Mouse (Mus musculus): ENCODE data around the gene Coro1a. TPM values are rescaled to one million over a fixed set of nuclear protein-coding genes. Genes with fewer than 3 reads are reported as not detected.

Gene Coro1a
- polyA plus RNA-seq, 1 experiment from 2014 or later, result 131 TPM

DNA sequence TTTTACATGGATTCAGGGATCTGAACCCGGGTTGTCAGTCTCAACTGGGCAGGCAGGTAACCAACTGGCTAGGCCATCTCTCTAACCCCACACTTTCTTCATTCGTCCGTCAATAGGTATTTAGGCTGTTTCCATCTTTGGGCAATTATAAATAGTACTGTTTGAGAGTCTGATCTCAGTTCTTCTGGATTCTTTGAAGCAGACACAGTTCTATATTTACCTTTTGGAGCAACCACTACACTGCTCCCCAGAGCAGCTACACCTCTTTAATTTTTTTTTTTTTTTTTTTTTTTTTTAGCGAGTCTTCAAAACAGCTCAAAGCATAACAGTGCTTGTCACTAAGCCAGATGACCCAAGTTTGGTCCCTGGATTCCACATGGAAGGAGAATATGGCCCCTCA, 8.1 kb upstream of the Coro1a start:
- Histone ChIP-seq H3K4me1 (ENCODE audit: control insufficient read depth, insufficient read depth, low read length) (no peaks in the 10 kb centered on the region), H3K9ac (ENCODE audit: low read length) (no peak overlapping the region), H3K27ac (ENCODE audit: low read length) (no peak overlapping the region), H3K4me2 (ENCODE audit: low read depth, low read length) (no peak overlapping the region), H3K36me3 (ENCODE audit: control insufficient read depth, insufficient read depth) (no peaks in the 10 kb centered on the region), H3K4me3 (ENCODE audit: low read length) (no peak overlapping the region), H3K27me3 (ENCODE audit: control insufficient read depth, insufficient read depth, low read length) (no peaks in the 10 kb centered on the region), H3K9me3 (replicated peaks; ENCODE audit: control insufficient read depth, low read length) (0 out of 2 replicates have a peak, but pooled peaks cover 2% of the 10 kb centered on the region)
- WGBS, result 71% methylated on average over 4 of the region's 4 CpGs
- ATAC-seq (replicated peaks; ENCODE audit: extremely low read depth, insufficient read depth, low FRiP score), result no peak

DNA sequence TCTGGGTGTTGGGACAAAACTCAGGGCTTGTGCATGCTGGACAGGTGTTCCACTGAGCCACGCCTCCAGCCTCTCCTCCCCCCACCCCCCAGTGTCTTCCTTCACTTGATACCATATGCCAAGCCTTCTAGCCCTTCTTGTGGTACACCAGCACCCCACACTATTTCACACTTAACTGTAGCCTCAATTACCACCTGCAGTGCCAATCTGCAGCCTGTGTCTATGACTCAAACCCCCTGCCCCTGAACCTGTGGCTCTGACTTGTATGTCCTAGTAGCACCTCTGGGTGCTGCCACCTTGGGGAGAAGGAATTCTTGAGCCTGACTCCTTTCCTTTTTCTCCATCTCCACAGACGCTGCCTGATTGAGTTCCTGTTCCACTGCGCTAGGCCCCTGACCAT, 4.3 kb upstream of the Coro1a start:
- no peak overlapping the region for H3K27ac ChIP-seq (ENCODE audit: low read length)
- H3K9ac ChIP-seq (ENCODE audit: low read length), result no peak overlapping the region
- H3K4me3 ChIP-seq (ENCODE audit: low read length), result no peak overlapping the region
- 65% methylated on average over 3 of the region's 3 CpGs for WGBS
- no peak overlapping the region for H3K4me2 ChIP-seq (ENCODE audit: low read depth, low read length)
- peak; percentile 28; the same call in 1 of the 2 replicates for ATAC-seq (replicated peaks; ENCODE audit: extremely low read depth, insufficient read depth, low FRiP score)
- H3K9me3 ChIP-seq (replicated peaks; ENCODE audit: control insufficient read depth, low read length), result peaks cover 6% of the 10 kb centered on the region; the same call in 1 of the 2 replicates
- no peaks in the 10 kb centered on the region for H3K36me3 ChIP-seq (ENCODE audit: control insufficient read depth, insufficient read depth)
- no peaks in the 10 kb centered on the region for H3K4me1 ChIP-seq (ENCODE audit: control insufficient read depth, insufficient read depth, low read length)
- H3K27me3 ChIP-seq (ENCODE audit: control insufficient read depth, insufficient read depth, low read length), result no peaks in the 10 kb centered on the region

DNA sequence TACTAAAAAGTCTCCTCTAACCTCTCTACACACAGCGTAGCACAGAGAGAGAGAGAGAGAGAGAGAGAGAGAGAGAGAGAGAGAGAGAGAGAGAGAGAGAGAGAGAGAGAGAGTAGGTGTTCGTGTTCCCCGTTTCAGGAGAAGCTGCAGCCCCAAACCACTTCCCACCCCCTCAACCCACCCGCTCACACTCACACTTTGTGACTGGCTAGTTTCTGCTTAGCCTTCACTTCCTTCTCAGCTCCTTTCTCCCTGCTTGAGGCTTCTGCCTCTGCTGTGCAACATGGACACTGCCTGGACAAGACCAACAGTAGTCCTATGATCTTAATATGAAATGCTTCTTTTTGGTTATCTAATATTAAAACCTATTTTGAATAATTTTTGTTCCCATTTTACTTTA, 2.7 kb upstream of the Coro1a start:
- WGBS, result 65% methylated on average over 4 of the region's 4 CpGs
- H3K9ac ChIP-seq (ENCODE audit: low read length), result no peak overlapping the region
- peaks cover 6% of the 10 kb centered on the region; the same call in 1 of the 2 replicates for H3K9me3 ChIP-seq (replicated peaks; ENCODE audit: control insufficient read depth, low read length)
- ATAC-seq (replicated peaks; ENCODE audit: extremely low read depth, insufficient read depth, low FRiP score), result no peak
- H3K4me1 ChIP-seq (ENCODE audit: control insufficient read depth, insufficient read depth, low read length), result no peaks in the 10 kb centered on the region
- H3K4me2 ChIP-seq (ENCODE audit: low read depth, low read length), result no peak overlapping the region
- no peaks in the 10 kb centered on the region for H3K36me3 ChIP-seq (ENCODE audit: control insufficient read depth, insufficient read depth)
- no peak overlapping the region for H3K4me3 ChIP-seq (ENCODE audit: low read length)
- 0 out of 2 replicates have a peak, but pooled peaks cover 3% of the 10 kb centered on the region for H3K27me3 ChIP-seq (ENCODE audit: control insufficient read depth, insufficient read depth, low read length)
- H3K27ac ChIP-seq (ENCODE audit: low read length), result no peak overlapping the region

DNA sequence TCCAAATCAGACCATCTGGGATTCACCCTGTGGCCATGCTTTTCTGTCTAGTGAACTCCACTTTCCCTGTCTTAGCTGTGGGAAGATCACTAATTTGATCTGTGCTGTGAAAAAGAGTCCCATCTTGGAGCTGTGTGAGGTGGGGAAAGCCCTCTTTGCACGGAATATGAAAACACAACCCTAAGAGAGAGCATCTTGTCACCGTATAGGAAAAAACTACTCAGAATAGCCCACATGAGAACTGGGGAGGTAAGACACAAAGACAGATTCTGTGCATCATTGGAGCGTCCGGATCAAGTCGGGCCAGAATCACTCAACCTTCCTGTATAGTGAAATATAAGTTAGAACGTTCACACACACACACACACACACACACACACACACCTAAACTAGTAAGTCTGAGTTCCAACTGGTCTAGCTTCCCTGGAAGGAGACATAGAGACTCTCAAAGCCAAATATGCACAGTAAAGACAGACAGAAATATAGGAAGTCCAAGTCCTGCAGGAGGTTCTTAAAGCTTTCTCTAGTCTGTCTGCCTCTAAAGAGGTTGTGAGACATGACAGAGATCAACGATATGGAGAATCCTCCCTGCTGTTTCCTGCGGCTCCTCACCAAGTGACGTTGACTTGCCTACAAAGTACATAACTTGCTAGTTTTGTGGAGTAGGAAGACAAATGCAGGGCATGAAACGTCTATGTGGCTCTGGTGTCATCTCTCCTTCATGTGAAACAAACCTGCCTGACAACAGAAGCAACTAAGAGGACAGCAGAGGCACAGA, 777 bp upstream of the Coro1a start:
- H3K4me2 ChIP-seq (ENCODE audit: low read depth, low read length), result no peak overlapping the region
- ATAC-seq (replicated peaks; ENCODE audit: extremely low read depth, insufficient read depth, low FRiP score), result no peak
- H3K4me3 ChIP-seq (ENCODE audit: low read length), result no peak overlapping the region
- no peak overlapping the region for H3K27ac ChIP-seq (ENCODE audit: low read length)
- peaks cover 6% of the 10 kb centered on the region; the same call in 1 of the 2 replicates for H3K9me3 ChIP-seq (replicated peaks; ENCODE audit: control insufficient read depth, low read length)
- H3K36me3 ChIP-seq (ENCODE audit: control insufficient read depth, insufficient read depth), result no peaks in the 10 kb centered on the region
- 78% methylated on average over 10 of the region's 10 CpGs for WGBS
- no peak overlapping the region for H3K9ac ChIP-seq (ENCODE audit: low read length)
- H3K27me3 ChIP-seq (ENCODE audit: control insufficient read depth, insufficient read depth, low read length), result peaks cover 18% of the 10 kb centered on the region
- H3K4me1 ChIP-seq (ENCODE audit: control insufficient read depth, insufficient read depth, low read length), result peaks cover 10% of the 10 kb centered on the region

DNA sequence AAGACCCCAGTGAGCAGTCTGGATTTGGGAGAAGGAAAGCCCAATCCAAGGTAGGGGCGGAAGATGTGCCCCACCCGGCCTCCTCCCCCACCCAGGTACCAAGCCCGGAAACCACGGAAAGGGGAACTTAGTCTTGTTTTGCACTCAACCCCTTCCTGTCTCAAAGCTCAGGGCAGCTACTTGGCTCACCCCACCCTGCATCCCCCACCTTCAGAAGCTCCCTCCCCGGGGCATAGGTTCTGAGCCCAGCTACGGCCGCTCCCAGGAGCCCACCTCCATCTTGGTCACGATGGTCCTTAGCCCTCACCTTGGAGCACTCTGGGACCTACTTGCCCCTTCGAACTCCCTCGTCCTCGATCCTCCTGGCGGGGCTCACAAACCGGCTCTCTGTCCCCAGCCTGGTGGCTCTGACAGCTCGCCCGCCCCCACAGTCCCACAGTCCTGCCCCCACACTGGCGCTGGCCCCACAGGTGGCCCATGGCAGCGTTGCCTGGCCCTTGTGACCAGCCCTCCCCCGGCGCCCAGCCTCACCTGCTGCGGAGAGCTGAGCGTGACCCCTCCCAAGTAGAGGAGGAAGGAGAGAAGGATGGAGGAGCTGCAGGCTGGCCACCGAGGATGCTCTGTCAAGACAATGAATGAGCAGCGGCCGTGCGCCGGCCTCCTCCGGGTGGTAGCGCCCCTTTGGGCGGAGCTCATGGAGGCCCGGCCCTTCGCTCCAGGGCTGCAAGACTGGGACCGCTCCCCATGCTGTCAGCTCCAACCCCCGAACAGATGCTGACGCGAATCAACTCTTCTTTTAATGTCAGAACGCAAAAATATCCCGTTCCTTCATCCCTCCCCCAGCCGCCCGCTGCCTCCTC, 3.2 kb downstream of the Coro1a start:
- H3K4me1 ChIP-seq (ENCODE audit: control insufficient read depth, insufficient read depth, low read length), result peaks cover 16% of the 10 kb centered on the region
- H3K4me2 ChIP-seq (ENCODE audit: low read depth, low read length), result peak overlapping the region; percentile 63
- no peaks in the 10 kb centered on the region for H3K36me3 ChIP-seq (ENCODE audit: control insufficient read depth, insufficient read depth)
- 2% methylated on average over 39 of the region's 39 CpGs for WGBS
- ATAC-seq (replicated peaks; ENCODE audit: extremely low read depth, insufficient read depth, low FRiP score), result peak; percentile 59
- H3K9ac ChIP-seq (ENCODE audit: low read length), result peak overlapping the region; percentile 58; the same call in 1 of the 2 replicates
- H3K27me3 ChIP-seq (ENCODE audit: control insufficient read depth, insufficient read depth, low read length), result peaks cover 25% of the 10 kb centered on the region
- H3K4me3 ChIP-seq (ENCODE audit: low read length), result peak overlapping the region; percentile 49
- peak overlapping the region; percentile 62 for H3K27ac ChIP-seq (ENCODE audit: low read length)
- H3K9me3 ChIP-seq (replicated peaks; ENCODE audit: control insufficient read depth, low read length), result peaks cover 6% of the 10 kb centered on the region; the same call in 1 of the 2 replicates

DNA sequence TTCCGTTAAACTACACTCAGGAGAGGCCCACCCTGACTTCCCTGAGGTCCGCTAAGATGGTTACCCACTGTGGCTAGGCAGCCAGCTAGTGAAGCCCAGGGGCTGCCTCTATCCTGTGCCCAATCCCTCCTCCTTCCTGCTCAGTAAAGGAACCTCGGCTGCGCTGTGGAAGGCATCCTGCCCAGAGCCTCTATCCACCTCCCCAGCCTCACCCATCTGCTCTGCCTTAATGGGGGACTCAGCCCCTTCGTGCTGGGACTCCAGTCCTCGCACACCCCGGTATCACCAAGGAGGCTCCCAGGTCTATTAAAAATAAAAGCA, 3.9 kb downstream of the Coro1a start:
- WGBS, result 15% methylated on average over 7 of the region's 7 CpGs
- H3K4me2 ChIP-seq (ENCODE audit: low read depth, low read length), result no peak overlapping the region
- peak overlapping the region; percentile 49 for H3K4me3 ChIP-seq (ENCODE audit: low read length)
- no peak for ATAC-seq (replicated peaks; ENCODE audit: extremely low read depth, insufficient read depth, low FRiP score)
- H3K9ac ChIP-seq (ENCODE audit: low read length), result peak overlapping the region; percentile 62
- no peaks in the 10 kb centered on the region for H3K9me3 ChIP-seq (replicated peaks; ENCODE audit: control insufficient read depth, low read length)
- peaks cover 16% of the 10 kb centered on the region for H3K4me1 ChIP-seq (ENCODE audit: control insufficient read depth, insufficient read depth, low read length)
- H3K27ac ChIP-seq (ENCODE audit: low read length), result peak overlapping the region; percentile 34; the same call in 1 of the 2 replicates
- H3K36me3 ChIP-seq (ENCODE audit: control insufficient read depth, insufficient read depth), result no peaks in the 10 kb centered on the region
- H3K27me3 ChIP-seq (ENCODE audit: control insufficient read depth, insufficient read depth, low read length), result peaks cover 25% of the 10 kb centered on the region

DNA sequence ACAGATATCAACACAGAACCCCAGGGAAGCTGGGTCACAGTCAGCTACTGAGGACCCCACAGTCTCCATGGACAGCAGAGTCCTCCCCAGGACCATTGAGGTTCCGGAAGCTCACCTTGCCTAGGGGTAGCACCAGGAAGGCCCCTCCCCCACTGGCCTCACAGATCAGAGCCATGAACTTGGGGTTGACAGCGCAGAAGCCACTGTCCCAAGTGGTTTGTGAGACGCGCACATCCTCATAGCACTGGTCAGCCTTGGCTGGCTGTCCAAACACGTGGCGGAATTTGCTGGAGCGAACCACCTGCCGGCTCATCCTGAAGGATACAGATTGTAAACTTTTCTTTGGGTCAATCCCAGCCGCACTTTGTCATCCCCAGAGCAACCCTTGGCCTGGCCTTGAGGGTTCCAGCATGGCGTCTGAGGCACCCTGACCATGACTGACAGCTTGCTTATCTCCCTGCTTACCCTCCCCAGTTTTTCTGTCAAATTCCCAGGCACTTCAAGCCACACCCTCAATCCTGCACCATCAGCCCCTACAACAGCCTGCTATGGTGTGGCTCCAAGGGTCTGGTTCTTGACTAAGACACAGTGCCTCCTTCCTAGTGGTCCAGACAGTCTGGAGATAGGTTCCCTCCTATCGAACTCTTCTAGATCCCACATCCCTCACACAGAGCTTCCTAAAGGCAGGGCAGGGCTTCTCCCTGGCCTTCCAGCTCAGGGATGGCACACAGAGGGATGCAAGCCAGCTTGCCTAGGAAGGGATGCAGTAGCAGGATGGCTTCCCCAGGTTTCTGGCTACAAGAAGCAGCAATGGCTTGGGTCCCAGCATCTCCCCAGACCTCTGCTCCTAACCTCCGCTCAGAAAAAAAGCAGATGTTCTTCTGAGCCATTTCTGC, 4.5 kb downstream of the Coro1a start:
- Histone ChIP-seq H3K4me2 (ENCODE audit: low read depth, low read length) (peak overlapping the region; percentile 11), H3K27ac (ENCODE audit: low read length) (peak overlapping the region; percentile 34), H3K4me3 (ENCODE audit: low read length) (peak overlapping the region; percentile 49)

DNA sequence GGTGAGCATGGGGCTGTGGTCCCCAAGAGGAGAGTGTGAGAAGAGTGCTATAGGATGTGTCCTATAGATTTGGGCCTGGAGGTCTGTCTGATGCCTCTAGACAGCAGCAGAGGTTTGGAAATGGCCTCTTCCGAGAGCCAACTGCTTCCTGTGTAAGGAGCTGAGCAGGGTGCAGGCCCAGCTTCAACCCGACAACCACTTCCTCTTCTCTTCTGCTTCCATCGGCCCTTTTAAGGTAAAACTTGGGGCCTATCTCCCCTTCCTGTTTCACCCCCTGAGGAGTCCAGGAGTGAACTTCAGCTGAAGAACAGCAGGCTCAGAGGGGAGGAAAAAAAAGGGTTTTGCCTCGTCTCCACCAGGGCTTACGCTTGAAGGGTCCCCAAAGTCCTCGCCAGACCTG, 5.2 kb downstream of the Coro1a start:
- Histone ChIP-seq H3K4me2 (ENCODE audit: low read depth, low read length) (peak overlapping the region; percentile 61), H3K36me3 (ENCODE audit: control insufficient read depth, insufficient read depth) (no peaks in the 10 kb centered on the region), H3K9ac (ENCODE audit: low read length) (no peak overlapping the region), H3K27me3 (ENCODE audit: control insufficient read depth, insufficient read depth, low read length) (peaks cover 25% of the 10 kb centered on the region), H3K9me3 (replicated peaks; ENCODE audit: control insufficient read depth, low read length) (no peaks in the 10 kb centered on the region), H3K27ac (ENCODE audit: low read length) (peak overlapping the region; percentile 64; the same call in 1 of the 2 replicates), H3K4me1 (ENCODE audit: control insufficient read depth, insufficient read depth, low read length) (peaks cover 16% of the 10 kb centered on the region), H3K4me3 (ENCODE audit: low read length) (peak overlapping the region; percentile 49)
- ATAC-seq (replicated peaks; ENCODE audit: extremely low read depth, insufficient read depth, low FRiP score), result no peak
- WGBS, result 68% methylated on average over 6 of the region's 6 CpGs

More for the DNA sequence above, 4.5 kb downstream of the Coro1a start:
- no peak for ATAC-seq (replicated peaks; ENCODE audit: extremely low read depth, insufficient read depth, low FRiP score)
- no peaks in the 10 kb centered on the region for H3K9me3 ChIP-seq (replicated peaks; ENCODE audit: control insufficient read depth, low read length)
- H3K36me3 ChIP-seq (ENCODE audit: control insufficient read depth, insufficient read depth), result no peaks in the 10 kb centered on the region
- peaks cover 25% of the 10 kb centered on the region for H3K27me3 ChIP-seq (ENCODE audit: control insufficient read depth, insufficient read depth, low read length)
- peaks cover 16% of the 10 kb centered on the region for H3K4me1 ChIP-seq (ENCODE audit: control insufficient read depth, insufficient read depth, low read length)
- H3K9ac ChIP-seq (ENCODE audit: low read length), result peak overlapping the region; percentile 62
- 69% methylated on average over 12 of the region's 12 CpGs for WGBS

Data from heart, embryonic 16.5 days (tissue).